ENCODE assay signal across 20 mouse cellular contexts in the genomic region with DNA sequence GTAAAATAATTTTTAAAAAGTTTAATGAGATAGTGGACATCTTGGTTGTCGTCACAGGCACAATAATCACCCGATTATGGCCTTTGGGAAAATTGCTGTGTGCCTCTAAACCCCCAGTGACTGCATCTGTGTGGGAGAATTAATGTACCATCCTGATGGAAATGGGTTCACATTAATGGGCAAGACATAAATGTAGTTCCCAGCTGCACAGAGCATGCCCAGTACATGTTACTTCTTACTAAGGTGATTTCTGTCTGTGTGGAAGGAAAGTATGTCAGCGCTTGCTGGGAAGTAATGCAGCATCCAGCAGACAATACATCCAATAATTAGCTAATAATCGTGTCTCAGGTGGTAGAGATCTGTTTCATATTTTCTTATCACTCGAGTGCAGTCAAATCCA.
DNase-seq lines count a peak whose midpoint lies in the region; ATAC-seq and TF ChIP-seq lines count a peak whose summit lies in the region.
"Had no signal": no experiment of that assay in that cellular context is flagged by ENCODE, and none has a peak within 500 bp of the region (broad histone marks: within the 10 kb centered on the region; RNA-seq: fewer than 3 reads in every experiment).

No protein-coding gene starts in this region.

- DNase-seq in hindbrain, embryonic 10.5 days (ENCODE audit: low spot score) = no peak
- no peak for DNase-seq in midbrain, embryonic 10.5 days (ENCODE audit: low spot score)
- DNase-seq in kidney, adult 8-10 months = no peak
- DNase-seq: adrenal gland, postnatal 14 days; cerebellum, adult 11-12 months; cerebellum, adult 9-10 months; cerebellum, postnatal 25 days; gastrocnemius, postnatal 36 days; heart, postnatal 36 days had no signal

- no peak overlapping the region for H3K4me2 ChIP-seq in hindbrain, embryonic 13.5 days
- no peak overlapping the region for H3K4me2 ChIP-seq in midbrain, embryonic 13.5 days (replicated peaks)
- no peak overlapping the region for H3K4me2 ChIP-seq in neural tube, embryonic 14.5 days (ENCODE audit: low read depth, low read length)
- H3K4me2 ChIP-seq: embryonic facial prominence, embryonic 13.5 days; heart, embryonic 13.5 days had no signal

- TF ChIP-seq POLR2A in embryonic fibroblast, embryonic 13.5 days (IDR thresholded peaks at IDR 0.05; ENCODE audit: low read depth, low read length) = no peak

- H3K4me3 ChIP-seq in hindbrain, embryonic 13.5 days = no peak overlapping the region
- no peak overlapping the region for H3K4me3 ChIP-seq in hindbrain, embryonic 10.5 days
- H3K4me3 ChIP-seq in midbrain, embryonic 13.5 days (replicated peaks) = no peak overlapping the region
- no peak overlapping the region for H3K4me3 ChIP-seq in midbrain, embryonic 10.5 days
- no peak overlapping the region for H3K4me3 ChIP-seq in embryonic fibroblast, embryonic 13.5 days (ENCODE audit: insufficient read depth, low read length)
- H3K4me3 ChIP-seq in neural tube, embryonic 14.5 days (ENCODE audit: low read depth, low read length) = no peak overlapping the region
- H3K4me3 ChIP-seq: embryonic facial prominence, embryonic 13.5 days; erythroblast, embryonic 14.5 days; forebrain, embryonic 10.5 days; heart, embryonic 13.5 days had no signal

- ATAC-seq in hindbrain, embryonic 13.5 days (ENCODE audit: low FRiP score) = 0 out of 2 replicates have a peak, but pooled peaks have one; percentile 30
- ATAC-seq in midbrain, embryonic 13.5 days = no peak
- peak; percentile 73; the same call in 1 of the 2 replicates for ATAC-seq in neural tube, embryonic 14.5 days (ENCODE audit: low read depth)
- ATAC-seq: activated CD4-positive, CD25-positive, alpha-beta regulatory T cell, adult 4 months; Patski had no signal

- TF ChIP-seq CTCF in embryonic fibroblast, embryonic 13.5 days (IDR thresholded peaks at IDR 0.05; ENCODE audit: borderline replicate concordance, insufficient read depth, low read length) = no peak

- H3K9me3 ChIP-seq in hindbrain, embryonic 13.5 days = no peaks in the 10 kb centered on the region
- no peaks in the 10 kb centered on the region for H3K9me3 ChIP-seq in hindbrain, embryonic 10.5 days
- H3K9me3 ChIP-seq in midbrain, embryonic 13.5 days = no peaks in the 10 kb centered on the region
- H3K9me3 ChIP-seq in midbrain, embryonic 10.5 days (replicated peaks) = no peaks in the 10 kb centered on the region
- H3K9me3 ChIP-seq in neural tube, embryonic 14.5 days (ENCODE audit: control insufficient read depth, low read length) = no peaks in the 10 kb centered on the region
- H3K9me3 ChIP-seq: embryonic facial prominence, embryonic 13.5 days; forebrain, embryonic 10.5 days; heart, embryonic 13.5 days had no signal

- no peaks in the 10 kb centered on the region for H3K36me3 ChIP-seq in hindbrain, embryonic 13.5 days
- H3K36me3 ChIP-seq in hindbrain, embryonic 10.5 days = no peaks in the 10 kb centered on the region
- H3K36me3 ChIP-seq in midbrain, embryonic 13.5 days = no peaks in the 10 kb centered on the region
- no peaks in the 10 kb centered on the region for H3K36me3 ChIP-seq in midbrain, embryonic 10.5 days
- H3K36me3 ChIP-seq in neural tube, embryonic 14.5 days (ENCODE audit: control insufficient read depth, insufficient read depth, low read length) = no peaks in the 10 kb centered on the region
- H3K36me3 ChIP-seq: embryonic facial prominence, embryonic 13.5 days; forebrain, embryonic 10.5 days; heart, embryonic 13.5 days had no signal

- WGBS in hindbrain, embryonic 13.5 days = 57% methylated on average over 5 of the region's 5 CpGs
- 82% methylated on average over 5 of the region's 5 CpGs for WGBS in hindbrain, embryonic 10.5 days
- WGBS in midbrain, embryonic 13.5 days = 71% methylated on average over 5 of the region's 5 CpGs
- WGBS in midbrain, embryonic 10.5 days = 87% methylated on average over 5 of the region's 5 CpGs
- 47% methylated on average over 5 of the region's 5 CpGs for WGBS in neural tube, embryonic 14.5 days

- peak overlapping the region; percentile 67 for H3K27ac ChIP-seq in hindbrain, embryonic 13.5 days
- no peak overlapping the region for H3K27ac ChIP-seq in hindbrain, embryonic 10.5 days
- peak overlapping the region; percentile 27; the same call in 1 of the 2 replicates for H3K27ac ChIP-seq in midbrain, embryonic 13.5 days
- H3K27ac ChIP-seq in midbrain, embryonic 10.5 days (replicated peaks) = no peak overlapping the region
- peak overlapping the region; percentile 25; the same call in 1 of the 2 replicates for H3K27ac ChIP-seq in embryonic fibroblast, embryonic 13.5 days (ENCODE audit: insufficient read depth, low read length)
- no peak overlapping the region for H3K27ac ChIP-seq in neural tube, embryonic 14.5 days (ENCODE audit: low read depth, low read length)
- H3K27ac ChIP-seq: embryonic facial prominence, embryonic 13.5 days; forebrain, embryonic 10.5 days; heart, embryonic 13.5 days had no signal

- peaks cover 12% of the 10 kb centered on the region for H3K4me1 ChIP-seq in hindbrain, embryonic 13.5 days (replicated peaks)
- no peaks in the 10 kb centered on the region for H3K4me1 ChIP-seq in hindbrain, embryonic 10.5 days (replicated peaks)
- peaks cover 11% of the 10 kb centered on the region; the same call in 1 of the 2 replicates for H3K4me1 ChIP-seq in midbrain, embryonic 13.5 days (replicated peaks)
- H3K4me1 ChIP-seq in midbrain, embryonic 10.5 days = no peaks in the 10 kb centered on the region
- H3K4me1 ChIP-seq in embryonic fibroblast, embryonic 13.5 days (ENCODE audit: control insufficient read depth, insufficient read depth, low read length) = peaks cover 7% of the 10 kb centered on the region
- no peaks in the 10 kb centered on the region for H3K4me1 ChIP-seq in neural tube, embryonic 14.5 days (ENCODE audit: control insufficient read depth, insufficient read depth, low read length)
- H3K4me1 ChIP-seq: forebrain, embryonic 10.5 days; heart, embryonic 13.5 days had no signal

- no peaks in the 10 kb centered on the region for H3K27me3 ChIP-seq in hindbrain, embryonic 13.5 days
- H3K27me3 ChIP-seq in hindbrain, embryonic 10.5 days (ENCODE audit: insufficient read depth, poor library complexity, severe bottlenecking) = no peaks in the 10 kb centered on the region
- H3K27me3 ChIP-seq in midbrain, embryonic 13.5 days = no peaks in the 10 kb centered on the region
- H3K27me3 ChIP-seq in midbrain, embryonic 10.5 days (ENCODE audit: low read depth, poor library complexity, severe bottlenecking) = no peaks in the 10 kb centered on the region
- no peaks in the 10 kb centered on the region for H3K27me3 ChIP-seq in neural tube, embryonic 14.5 days (ENCODE audit: control insufficient read depth, insufficient read depth, low read length)
- H3K27me3 ChIP-seq: CH12.LX; embryonic facial prominence, embryonic 13.5 days; heart, embryonic 13.5 days; Patski had no signal

- H3K9ac ChIP-seq in hindbrain, embryonic 13.5 days = no peak overlapping the region; the same call in 1 of the 2 replicates
- H3K9ac ChIP-seq in midbrain, embryonic 13.5 days (replicated peaks) = no peak overlapping the region
- H3K9ac ChIP-seq in neural tube, embryonic 14.5 days (replicated peaks; ENCODE audit: low read depth, low read length) = no peak overlapping the region
- H3K9ac ChIP-seq: embryonic facial prominence, embryonic 13.5 days; heart, embryonic 13.5 days had no signal

Comparison
In these comparisons a context has a peak if more than half of its experiments do, and no peak if none do; other contexts are left out.
1. H3K27ac ChIP-seq: peak in hindbrain, embryonic 13.5 days (single experiment), midbrain, embryonic 13.5 days (single experiment) and embryonic fibroblast, embryonic 13.5 days (single experiment); none in hindbrain, embryonic 10.5 days (single experiment), midbrain, embryonic 10.5 days (single experiment) and neural tube, embryonic 14.5 days (single experiment).